Mouse (Mus musculus): ENCODE measurements around the gene Mmp9.

DNA sequence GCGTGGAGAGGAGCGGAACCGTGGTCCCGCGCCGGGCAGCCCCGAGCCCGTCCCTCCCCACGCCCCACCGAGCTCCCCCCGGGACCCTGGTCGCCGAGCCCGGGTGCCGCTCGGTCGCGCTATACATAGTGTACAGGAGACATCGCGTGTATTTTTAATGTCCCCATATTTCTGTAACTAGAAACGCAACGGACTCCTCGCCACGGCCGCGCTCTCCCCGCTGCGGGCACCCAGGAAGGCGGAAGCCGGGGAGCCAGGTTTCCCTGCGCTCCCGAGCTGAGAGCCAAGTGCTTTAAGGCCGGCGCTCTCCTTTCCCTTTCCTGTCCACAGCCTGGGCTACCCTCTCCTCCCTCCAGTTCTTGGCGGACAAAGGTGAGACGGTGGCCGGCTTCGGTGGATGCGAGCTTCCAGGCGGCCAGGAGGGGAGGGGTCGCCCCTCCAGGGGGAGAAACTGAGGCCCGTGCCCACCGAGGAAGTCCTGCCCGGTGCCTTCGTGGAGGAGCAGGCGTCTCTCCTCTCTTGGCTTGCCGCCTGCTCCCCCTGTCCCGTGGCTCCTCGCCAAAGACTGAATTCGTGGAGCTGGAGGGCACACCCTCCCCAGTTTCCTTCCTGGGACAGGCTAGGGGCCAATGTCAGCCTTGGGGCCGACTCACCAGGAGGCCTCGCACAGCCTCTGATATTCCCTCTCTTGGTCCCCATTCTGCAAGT lies 57.3 kb downstream of the Mmp9 start:
- no peak for TF ChIP-seq CTCF (IDR thresholded peaks at IDR 0.05; ENCODE audit: borderline replicate concordance, insufficient read depth, low read length)
- TF ChIP-seq POLR2A (IDR thresholded peaks at IDR 0.05; ENCODE audit: low read depth, low read length), result no peak

Measured in embryonic fibroblast, embryonic 13.5 days (primary cell).